Mouse (Mus musculus): Measurements from ENCODE around the gene Gapt.
"Not testable (repeated sequence)": the region's sequence is repeated elsewhere in the genome, so short reads cannot be mapped to it uniquely, and the experiment has no call there.

The Gapt gene

DNA sequence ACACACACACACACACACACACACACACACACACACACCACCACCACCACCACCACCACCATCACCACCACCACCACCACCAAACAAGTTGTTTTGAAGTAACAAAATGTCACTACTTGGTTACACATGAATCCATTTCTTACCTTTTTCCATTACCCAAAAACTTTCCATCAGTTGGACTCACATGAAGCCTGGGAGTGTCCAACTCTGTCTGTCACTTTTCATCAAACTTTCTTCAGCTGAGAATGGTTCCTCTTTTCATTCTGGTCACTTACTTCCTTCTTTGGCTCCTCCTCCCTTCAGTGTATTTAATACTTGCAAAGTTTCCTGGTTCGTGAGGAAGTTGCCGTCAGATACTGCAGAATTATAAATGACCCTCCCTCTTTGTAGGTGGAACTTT is at the start of gene Gapt:
Gapt (minus strand) TSS at position 259 of the 400 bp plus-strand sequence.
- no peak for DNase-seq (ENCODE audit: low read depth)

DNA sequence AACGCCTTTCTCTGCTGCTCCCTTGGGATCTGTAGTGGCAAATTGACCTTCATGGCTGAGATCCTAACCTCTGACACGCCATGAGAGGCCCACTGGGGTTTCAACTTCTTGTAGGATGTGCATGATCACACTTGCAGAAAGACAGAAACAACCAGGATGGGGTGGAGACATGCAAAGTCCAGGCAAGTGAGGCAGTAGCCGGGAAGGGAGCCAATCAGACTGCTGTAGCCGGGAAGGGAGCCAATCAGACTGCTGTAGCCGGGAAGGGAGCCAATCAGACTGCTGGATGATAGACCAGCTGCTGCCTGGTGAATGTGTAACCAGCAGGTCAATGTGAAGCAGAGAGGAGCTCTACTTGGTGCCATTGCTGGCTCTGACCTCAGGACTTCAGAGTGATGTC is 49.2 kb upstream of the Gapt start:
- DNase-seq (ENCODE audit: low read depth), result peak; percentile 54

DNA sequence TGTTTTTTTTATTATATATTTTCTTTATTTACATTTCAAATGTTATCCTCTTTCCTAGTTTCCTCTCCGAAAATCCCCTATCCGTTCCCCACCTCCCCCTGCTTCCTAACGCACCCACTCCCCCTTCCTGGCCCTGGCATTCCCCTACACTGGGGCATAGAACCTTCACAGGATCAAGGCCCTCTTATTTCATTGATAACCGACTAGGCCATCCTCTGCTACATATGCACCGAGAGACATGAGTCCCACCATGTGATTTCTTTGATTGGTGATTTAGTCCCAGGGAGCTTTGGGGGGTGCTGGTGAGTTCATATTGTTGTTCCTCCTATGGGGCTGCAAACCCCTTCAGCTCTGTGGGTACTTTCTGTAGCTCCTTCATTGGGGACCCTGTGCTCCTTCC is 47.7 kb upstream of the Gapt start:
- not testable (repeated sequence) for DNase-seq (ENCODE audit: low read depth)

DNA sequence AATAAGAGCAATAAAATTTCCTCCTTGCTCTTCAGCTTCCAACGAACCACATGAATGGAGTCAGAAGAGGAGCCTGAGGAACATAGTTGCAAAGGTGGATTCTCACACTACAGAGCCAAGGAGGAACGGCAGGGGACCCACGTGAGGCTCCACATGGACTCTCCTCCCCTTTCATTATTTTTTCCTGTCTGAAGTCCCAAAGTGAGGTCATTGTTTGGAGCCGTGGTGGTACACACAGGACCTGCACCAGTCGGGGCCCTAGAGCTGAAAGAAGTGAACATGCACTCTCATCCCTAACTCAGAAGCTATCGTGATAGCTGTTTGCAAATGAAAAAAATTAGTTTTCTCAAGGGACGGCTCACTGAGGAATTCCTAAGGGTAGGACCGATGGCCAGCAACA is 47.1 kb upstream of the Gapt start:
- DNase-seq (ENCODE audit: low read depth), result no peak

DNA sequence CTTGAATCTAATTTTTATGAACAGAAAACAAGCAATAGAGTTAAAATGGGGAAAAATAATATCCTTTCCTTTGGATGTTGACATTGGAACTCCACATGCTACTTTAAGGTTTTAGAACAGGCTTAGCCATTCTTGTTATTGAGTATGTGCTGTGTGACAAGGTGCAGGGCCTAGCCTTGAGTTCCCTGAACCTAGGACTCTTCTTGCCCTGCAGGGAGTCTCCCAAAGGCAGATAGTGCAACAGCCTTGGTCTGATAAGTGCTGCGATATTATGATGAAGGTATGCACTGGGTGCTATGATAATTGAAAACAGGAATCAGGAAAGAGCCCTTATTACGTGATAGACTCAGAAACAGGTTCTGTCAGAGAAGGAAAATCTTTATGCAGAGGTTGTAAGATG is 44.9 kb upstream of the Gapt start:
- DNase-seq (ENCODE audit: low read depth), result no peak

DNA sequence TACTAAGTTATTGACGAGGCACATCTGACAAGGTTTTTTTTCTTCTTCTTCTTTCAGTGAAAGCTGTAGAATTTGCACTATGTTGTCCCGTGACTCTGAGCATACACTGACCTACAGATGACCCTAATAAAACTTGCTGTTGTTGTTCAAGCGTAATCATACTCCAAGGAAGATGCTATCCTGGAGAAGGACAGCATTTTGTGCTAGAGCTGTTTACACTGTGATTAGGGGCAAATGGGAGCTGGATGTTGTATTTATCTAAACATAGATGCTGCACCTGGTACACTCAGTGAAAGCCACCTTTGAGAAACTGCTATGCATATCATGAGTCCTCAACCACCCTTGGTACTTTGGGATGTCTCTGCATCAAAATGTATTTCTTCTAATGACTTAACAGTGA is 44.4 kb upstream of the Gapt start:
- DNase-seq (ENCODE audit: low read depth), result no peak

DNA sequence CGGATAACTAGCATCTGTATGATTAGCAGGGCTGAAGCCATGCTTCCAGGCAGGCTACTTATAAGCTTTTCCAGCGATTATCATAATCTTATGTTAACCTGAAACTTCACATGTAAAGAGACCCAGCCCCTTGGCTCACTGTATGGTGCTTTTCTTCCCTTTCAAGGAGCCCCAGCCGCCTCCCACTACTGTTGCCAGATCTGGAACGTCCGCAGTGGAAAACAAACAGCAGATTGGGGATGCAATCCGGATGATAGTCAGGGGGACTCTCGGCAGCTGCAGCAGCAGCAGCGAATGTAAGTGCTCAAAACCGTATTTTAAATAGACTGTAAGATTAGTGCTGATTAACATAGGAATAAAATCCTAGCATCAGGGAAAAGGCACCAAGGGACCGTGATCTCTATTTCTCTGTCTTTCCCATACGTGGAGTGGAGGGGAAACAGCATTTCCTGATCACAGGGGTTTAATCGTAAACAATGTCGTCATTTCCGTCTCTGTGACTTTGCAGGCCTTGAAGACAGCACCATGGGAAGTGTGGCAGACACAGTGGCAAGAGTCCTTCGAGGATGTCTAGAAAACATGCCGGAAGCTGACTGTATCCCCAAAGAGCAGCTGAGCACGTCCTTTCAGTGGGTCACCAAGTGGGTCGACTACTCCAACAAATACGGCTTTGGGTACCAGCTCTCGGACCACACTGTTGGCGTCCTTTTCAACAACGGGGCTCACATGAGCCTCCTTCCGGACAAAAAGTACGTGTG is 41.7 kb upstream of the Gapt start:
- no peak for DNase-seq (ENCODE audit: low read depth)

DNA sequence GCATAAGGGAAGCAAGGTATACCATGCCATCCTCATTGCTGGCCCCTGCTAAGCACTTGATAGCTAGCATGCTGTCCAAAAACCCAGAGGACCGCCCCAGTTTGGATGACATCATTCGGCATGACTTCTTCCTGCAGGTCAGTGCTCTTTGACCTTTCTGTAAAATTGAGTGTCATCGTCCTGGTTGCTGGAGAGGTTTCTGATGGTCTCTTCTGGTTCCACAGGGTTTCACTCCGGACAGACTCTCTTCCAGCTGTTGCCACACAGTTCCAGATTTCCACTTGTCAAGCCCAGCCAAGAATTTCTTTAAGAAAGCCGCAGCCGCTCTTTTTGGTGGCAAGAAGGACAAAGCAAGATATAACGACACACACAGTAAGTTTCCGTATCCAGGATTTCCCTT is 40.8 kb upstream of the Gapt start:
- no peak for DNase-seq (ENCODE audit: low read depth)

DNA sequence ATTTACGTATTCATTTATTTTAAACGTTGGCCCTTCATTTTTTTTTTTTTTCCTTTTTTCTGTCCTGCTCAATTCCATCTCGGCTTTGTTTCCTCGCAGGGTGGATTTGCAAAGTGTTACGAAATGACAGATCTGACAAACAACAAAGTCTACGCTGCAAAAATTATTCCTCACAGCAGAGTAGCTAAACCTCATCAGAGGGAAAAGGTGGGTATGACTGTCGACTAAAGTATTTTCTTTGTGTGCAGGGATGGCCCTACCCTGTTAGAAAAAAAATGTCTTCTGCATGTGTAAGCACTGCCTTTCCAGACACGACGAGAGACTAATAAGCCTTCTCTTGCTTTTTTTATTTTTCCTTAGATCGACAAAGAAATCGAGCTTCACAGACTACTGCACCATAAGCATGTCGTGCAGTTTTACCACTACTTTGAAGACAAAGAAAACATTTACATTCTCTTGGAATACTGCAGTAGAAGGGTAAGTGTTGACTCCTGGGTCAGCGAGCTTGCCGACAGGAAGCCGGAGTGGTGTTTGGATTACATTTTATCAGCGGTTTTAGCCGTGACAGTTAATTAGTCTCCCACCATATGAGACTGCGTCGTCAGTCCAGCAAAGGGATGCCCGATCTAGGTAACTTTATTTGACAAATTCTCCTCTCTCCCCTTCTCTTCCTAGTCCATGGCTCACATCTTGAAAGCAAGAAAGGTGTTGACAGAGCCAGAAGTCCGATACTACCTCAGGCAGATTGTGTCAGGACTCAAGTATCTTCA is 39.1 kb upstream of the Gapt start:
- no peak for DNase-seq (ENCODE audit: low read depth)

DNA sequence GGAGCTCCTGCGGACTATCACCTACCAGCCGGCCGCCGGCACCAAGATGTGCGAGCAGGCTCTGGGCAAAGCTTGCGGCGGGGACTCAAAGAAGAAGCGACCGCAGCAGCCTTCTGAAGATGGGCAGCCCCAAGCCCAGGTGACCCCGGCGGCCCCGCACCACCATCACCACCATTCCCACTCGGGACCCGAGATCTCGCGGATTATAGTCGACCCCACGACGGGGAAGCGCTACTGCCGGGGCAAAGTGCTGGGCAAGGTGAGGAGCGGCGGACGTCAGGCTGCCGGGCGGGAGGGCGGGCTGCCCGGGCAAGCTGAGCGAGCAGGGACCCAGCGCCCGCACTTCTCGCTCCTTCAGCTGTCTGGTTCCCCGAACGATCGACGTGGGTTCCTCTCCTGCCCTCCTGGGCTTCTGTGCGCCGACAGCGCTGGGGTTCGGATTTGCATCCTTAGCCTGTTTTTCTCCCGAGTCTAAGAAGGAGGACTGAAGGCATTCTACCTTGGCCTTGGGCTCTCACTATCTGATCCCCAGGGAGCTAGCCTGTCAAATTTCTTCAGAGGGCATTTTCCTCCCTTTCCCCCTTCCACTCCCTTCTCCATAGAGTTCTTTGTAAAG is 38.3 kb upstream of the Gapt start:
- DNase-seq (ENCODE audit: low read depth), result no peak

DNA sequence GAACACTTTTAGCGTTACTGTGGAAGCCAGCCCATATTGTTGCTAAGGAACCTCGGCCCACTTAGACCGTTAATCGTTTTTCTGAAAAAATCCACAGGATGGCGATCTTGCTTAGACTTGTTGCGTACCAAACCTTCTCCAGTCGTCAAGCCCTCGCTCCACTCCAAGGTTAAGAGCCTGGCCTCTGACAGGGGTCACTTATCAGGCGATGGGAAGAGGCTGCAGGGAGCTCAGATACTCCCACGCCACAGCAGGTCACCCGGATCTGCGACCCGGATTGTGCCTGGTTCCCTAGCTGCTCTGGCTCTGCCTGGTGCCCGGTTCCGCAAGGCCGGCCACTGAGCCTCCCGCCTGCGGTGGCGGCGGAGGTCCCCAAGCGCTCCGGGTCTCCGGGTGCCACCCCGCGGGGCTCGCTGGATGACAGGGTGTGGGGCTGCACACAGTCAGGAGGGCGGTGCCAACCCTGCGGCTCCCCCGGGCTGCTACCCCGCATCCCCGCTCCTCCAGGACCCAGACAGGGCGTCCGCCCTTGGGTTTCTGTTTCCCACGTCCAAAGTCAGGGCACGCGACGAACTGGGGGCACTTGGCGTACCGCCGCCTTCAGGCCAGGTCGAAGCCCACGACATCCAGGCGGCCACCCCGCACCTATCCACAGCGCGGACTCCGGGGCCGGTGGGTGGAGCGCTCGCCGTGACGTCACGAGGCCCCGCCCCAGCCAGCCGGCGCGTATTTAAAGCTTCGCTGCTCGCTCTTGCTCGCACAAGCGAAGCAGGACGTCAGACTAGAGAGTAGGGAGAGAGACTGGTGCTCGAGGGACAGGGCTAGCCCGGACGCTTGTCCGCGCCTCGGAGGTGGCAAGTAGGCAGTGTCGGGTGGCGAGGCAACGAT is 37.5 kb upstream of the Gapt start, which contains the start of gene Plk2:
Plk2 (plus strand) TSS at position 756 of the 888 bp plus-strand sequence.
- peak; percentile 88 for DNase-seq (ENCODE audit: low read depth)

DNA sequence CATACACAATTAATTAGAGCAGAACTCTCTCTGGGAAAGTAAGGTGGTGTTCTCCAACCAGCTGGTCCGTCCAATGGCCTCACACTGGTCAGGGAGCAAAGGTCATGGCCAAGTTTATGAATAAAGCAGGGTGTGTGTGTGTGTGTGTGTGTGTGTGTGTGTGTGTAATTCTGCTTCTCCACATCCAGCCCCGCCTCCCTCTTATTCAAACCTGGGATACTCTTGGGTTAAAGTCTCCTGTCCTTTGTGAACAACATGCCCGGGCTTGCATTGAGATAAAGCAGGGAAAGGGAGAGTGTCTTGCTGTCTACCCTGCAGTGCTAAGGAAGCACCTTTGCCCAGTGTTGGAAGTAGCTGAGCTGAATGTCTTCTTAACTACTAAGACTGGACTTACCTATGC is 35.6 kb upstream of the Gapt start:
- DNase-seq (ENCODE audit: low read depth), result no peak

DNA sequence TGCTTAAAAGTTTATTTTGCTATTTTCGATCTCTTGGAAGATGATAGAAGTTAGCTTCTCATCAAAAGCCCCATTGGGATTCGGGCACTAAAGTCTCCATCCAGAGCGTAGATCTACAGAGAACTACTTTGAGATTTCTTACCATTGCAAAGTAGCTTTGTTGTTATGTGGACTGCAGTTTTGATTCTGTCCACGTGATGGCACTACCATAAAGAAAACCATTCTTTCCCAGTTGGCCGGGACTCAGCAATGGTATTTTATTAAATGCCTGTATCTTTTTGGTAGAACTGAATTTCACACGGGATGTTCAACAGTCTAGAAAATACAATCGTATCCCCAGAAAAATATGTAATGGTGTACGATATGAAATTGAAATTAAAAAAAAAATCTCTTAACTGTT is 35.2 kb upstream of the Gapt start:
- DNase-seq (ENCODE audit: low read depth), result no peak

DNA sequence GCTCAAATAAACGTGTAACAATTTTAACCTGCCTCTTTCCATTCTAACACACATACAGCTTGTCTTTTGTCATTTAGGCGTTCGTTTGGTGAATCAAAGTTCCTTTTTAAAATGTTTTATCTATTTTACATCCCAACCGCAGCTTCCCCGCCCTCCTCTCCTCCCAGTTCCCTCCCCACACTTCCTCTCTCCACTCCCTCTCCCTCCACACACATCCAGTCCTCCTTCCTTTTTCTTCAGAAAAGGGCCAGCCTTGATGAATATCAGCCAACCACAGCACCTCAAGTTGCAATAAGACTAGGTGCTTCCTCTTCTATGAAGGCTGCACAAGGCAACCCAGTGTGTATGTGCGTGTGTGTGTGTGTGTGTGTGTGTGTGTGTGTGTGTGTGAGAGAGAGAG is 27.5 kb upstream of the Gapt start:
- DNase-seq (ENCODE audit: low read depth), result no peak

DNA sequence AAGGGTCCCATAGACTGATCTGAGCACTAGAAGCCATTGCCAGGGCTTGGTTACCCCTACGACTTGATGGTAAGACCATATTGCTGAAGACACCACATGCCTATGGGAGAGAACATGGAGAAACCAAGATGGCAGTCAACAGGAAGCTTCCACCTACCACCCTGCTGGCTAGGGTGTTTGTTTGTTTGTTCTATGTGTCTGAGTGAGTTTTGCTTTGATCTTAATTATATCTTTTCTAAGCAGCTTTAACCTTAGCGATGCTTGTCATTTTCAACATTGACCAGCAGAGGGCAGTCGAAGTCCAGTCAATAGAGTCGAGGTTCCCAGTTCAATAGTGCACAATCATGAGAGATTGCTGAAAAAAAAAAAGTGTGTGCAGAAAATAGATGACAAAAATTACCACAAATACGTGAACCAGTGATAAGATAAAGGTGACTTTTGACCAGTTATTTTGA is 25.5 kb upstream of the Gapt start:
- DNase-seq (ENCODE audit: low read depth), result no peak

DNA sequence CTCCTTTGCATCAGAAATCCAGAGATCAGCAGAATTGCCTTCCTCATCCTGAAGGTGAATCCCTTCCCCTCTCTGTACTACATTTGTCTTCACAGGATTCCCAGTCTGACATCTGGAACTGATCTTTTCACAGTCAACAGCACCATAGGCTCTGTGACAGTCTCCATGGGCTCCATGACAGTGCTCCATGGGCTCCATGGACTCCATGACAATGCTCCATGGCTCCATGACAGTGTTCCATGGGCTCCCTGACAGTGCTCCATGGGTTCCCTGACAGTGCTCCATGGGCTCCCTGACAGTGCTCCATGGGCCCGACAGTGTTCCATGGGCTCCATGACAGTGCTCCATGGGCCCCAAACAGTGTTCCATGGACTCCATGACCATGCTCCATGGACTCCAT is 12.7 kb upstream of the Gapt start:
- DNase-seq (ENCODE audit: low read depth), result no peak

DNA sequence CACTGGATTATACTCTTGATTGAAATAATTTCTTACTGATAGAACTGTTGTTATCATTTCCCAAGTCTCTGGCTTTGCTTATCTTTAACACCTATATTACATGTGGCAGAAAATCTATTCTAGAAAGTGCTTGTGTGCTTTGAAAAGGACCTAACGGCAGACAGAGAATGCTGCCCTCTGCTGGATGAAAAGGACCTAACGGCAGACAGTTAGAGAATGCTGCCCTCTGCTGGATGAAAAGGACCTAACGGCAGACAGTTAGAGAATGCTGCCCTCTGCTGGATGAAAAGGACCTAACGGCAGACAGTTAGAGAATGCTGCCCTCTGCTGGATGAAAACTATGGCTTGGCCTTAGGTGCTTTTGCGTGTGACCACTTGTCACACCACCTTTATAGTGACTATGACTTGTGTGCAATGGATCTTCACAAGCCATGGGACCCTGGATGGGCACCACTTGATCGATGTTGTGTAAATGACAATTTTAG is 11.6 kb upstream of the Gapt start:
- not testable (repeated sequence) for DNase-seq (ENCODE audit: low read depth)

DNA sequence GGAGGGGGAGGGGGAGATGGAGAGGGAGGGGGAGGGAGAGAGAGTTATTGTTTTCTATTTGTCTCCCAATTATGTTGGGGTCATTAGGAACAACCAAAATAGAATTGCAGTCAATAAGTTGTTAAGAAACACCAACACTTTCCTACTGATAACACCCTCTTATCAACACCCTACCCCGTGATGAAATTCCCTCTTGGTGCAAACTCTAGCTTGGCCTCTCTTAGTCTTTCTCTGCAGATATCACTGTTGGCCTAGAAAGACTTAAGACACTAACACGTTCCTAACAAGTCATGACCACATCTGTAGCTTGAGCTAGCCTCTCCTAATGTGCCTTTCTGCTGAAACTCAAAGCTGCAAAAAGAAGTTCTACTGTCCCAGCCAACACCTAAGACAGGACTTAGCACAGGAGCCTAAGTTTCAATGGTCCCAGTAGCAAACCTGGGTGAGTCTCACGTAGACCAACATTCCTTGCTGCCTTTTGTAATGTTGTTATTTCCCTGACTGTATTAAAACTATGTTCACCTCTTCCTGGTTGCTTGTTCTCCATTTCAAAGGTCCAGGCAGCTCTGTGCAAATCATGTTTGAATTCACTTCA is 11.1 kb upstream of the Gapt start:
- DNase-seq (ENCODE audit: low read depth), result no peak

DNA sequence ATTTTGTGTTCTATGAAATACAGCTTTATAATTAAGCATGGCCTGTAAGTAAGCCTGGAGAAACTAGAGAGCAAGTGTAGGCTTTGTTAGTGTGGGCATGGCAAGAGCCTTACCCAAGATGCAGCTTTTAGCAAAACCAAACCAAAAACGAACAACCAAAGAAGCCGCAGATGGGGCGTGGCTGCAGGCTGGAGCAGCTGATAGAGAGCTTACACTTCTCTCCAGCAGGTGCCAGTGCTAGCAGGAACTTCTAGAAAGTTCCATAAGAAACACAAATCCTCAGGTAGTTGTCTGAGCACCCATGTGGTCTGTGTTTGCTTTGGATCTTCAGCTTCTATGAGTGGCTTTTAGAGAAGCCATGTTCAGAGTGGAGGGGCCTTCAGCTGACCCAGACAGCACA is 9.5 kb upstream of the Gapt start:
- no peak for DNase-seq (ENCODE audit: low read depth)

DNA sequence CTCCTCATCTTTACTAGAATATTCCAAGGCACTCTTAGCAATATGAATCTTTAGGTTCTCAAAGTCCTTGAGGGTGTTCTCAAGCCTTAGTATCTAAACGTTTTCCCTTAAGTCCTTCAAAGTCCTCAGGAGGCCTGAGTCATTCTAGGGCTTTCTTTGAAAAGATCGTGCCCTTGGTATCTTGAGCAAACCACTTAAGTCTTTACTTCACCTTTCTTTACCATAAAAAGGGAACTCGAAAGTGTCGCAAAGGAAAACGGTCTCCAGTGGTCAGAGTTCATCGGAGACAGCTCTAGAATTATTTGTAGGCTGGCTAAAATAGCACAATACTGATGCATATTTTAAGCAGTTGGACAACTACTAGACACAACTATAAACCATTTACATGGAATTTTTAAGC is 6.7 kb upstream of the Gapt start:
- DNase-seq (ENCODE audit: low read depth), result no peak

DNA sequence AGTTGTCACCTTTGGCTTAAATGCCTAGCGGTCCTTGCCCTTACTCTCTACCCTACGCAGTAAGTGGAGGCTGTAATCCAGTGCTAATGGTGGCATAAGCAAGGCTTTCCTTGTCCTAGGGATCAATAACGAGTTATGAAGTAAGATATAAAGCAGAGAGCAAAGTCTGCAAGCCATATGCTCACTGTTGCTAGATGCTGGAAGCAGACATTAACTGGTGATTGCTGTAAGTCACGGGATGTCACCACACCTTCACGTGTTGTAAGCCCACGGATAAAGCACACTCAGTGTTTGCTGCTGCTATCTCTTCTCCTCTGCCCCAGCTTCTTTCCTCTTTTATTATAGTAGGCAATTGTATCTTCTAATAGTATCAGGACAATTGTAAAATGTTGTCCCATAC is 5.9 kb downstream of the Gapt start:
- no peak for DNase-seq (ENCODE audit: low read depth)

DNA sequence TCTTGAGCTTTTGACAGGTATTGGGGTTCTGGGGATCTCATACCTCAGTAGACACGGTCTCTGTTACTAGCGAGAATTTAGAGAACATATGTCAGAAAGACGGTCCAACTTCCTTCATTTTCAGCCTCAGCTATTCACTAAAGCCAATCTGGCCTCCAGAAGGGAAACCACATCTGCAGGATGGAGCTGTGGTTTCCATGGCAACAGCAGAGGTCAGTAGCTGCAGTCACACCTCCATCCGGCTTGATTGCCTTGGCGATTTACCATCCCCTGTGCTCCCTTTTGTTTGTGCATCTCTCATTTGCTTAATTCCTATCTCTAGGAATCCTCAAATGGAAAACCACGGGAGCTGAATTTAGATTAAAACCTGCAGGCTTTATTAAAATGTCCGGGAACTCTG is 10.3 kb downstream of the Gapt start:
- no peak for DNase-seq (ENCODE audit: low read depth)

Data from fibroblast of lung, adult 2 months (primary cell).